Mouse (Mus musculus) heart, adult 2 months (tissue): ENCODE results near the gene Nfatc2.

Experiments
- CTCF ChIP-seq: fragments of 200-600 bp; IDR thresholded peaks from 2 replicates; pipeline ENCODE4 v1.8.1; 2022; ENCODE audit warnings: antibody characterized with exemption, mild to moderate bottlenecking, moderate library complexity
- POLR2A ChIP-seq: fragments of 200-500 bp; IDR thresholded peaks from 2 replicates; pipeline ENCODE4 v1.6.1; 2011; ENCODE audit warnings: mild to moderate bottlenecking, low read depth, low read length, control low read depth; ENCODE audit not compliant: insufficient read depth

GRCm38 (mm10) chr2:168500750-168501149, 100.7 kb downstream of the Nfatc2 start:
- TF ChIP-seq CTCF (no peak), POLR2A (no peak)
